Mouse (Mus musculus): ENCODE results near the gene Ipo7. TPM values are rescaled to one million over a fixed set of nuclear protein-coding genes. Genes with fewer than 3 reads are reported as not detected.
"Not testable (repeated sequence)": the region's sequence is repeated elsewhere in the genome, so short reads cannot be mapped to it uniquely, and the experiment has no call there.

Gene Ipo7
- total RNA-seq, 2 experiments from 2014 or later = 99.5 to 103 TPM

- DNase-seq = no peak
These were observed 5.5 kb downstream of the Ipo7 start for GRCm38 (mm10) chr7:110023553-110023952.

DNA sequence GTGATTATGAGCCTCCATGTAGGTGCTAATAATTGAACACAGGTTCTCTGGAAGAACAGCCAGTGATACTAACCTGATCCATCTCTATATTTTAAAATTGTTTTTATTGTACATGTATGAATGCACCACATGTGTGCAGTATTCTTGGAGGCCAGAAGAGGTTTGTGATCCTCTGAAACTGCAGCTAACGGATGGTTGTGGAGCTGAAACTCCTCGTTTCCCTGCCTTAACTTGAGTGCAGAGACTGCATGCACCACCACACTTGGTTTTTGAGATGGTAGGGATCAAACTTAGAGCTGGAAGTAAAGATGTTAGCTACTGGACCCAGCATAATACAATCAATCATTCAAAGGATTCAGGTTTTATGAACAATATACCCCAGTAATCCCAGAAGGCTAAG lies 8.5 kb downstream of the Ipo7 start:
- no peak for DNase-seq

- DNase-seq = no peak
These were observed 10.8 kb downstream of the Ipo7 start for GRCm38 (mm10) chr7:110028826-110029225.

GRCm38 (mm10) chr7:110030342-110030741 lies 12.3 kb downstream of the Ipo7 start:
- no peak for DNase-seq

DNA sequence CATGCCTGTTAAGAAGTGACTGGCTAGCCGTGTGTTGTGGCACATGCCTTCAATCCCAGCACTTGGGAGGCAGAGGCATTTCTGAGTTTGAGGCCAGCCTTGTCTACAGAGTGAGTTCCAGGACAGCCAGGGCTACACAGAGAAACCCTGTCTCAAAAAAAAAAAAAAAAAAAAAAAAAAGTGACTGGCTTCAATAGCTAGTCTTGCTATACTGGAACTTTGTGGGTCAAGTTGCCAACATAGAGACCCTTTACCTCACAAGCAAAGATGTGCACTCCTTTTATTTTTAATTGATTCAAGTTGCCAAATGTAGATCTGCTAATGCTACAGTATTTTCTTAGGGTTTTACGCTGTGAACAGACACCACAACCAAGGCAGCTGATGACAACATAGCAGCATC lies 39.6 kb downstream of the Ipo7 start:
- not testable (repeated sequence) for DNase-seq

DNA sequence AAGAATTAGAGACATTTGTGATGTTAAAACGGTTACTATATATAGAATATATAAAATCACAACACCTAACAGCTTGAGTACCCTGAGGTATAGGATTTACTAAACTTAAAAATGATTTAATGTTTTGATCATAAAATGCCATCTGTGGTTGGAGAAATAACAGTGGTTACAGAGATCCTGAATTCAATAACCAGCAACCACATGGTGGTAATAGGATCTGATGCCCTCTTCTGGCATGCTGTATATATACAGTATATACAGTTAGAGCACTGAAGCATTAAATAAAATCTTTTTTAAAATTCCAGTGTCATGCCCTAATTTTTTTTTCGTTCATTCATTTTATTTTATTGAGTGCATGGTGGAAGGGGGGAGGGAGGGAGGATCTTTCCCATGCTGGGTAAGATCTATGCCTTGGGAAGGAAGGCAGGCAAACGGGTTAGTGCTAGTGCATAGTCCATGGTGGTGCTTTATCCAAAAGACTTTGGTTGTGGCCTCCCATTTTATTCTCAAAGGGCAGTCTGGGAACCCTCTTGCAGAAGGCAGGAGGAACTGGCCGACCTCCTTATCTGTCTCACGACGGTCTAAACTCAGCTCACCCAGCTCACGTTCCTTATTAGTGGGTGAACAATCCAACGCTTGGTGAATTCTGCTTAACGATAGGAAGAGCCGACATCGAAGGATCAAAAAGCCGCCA lies 41.2 kb downstream of the Ipo7 start:
- DNase-seq = peak; percentile 10

DNA sequence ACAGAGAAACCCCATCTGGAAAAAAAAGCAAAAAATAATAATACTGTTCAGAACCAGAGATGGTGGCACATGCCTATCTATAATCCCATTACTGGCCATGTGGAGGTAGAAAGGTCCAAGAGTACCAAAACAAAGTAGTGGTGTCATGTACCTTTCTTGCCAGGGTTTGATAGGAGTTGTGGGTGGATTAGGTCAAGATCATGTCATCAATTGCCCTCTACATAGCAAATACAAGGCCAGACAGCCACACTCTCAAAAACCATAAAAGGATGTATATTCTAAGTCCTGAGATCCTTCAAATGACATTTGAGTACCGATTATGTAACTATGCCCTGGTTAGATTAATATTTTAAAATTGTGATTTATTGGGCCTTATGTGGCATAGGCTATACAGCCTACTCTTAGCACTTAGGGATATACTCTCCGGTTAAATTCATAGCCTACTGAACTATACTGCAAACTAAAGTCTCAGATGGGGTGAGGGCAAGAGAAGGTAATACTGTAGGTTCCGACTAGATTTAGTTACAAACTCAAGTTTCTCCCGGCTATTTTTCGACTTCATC lies 42.1 kb downstream of the Ipo7 start:
- no peak for DNase-seq

DNA sequence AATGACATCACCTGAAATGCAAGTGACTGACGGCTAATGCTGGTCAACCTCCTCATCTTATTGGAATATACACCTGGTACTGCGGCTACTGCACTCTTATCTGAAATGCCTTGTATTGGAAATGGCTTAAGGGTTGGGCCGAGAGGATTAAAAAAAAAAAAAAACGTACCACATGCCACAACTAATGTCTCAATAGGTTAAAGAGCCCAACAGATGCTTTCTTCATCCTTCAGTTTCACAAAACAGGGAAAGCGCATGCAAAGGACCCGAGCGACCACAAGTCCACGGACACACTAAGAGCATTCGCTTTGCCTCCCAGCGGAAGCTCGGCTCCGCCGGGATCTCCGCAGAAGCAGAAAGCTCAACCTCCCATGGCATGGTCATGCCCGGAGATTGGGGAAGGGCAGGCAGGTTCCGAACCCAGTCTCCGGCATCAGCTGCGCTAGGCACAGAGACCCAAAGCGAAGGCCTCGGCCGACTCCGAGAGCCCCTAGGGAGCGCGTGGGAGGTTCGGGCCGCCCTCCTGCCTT lies 42.7 kb downstream of the Ipo7 start:
- DNase-seq = peak; percentile 13

GRCm38 (mm10) chr7:110061199-110061751 lies 43.2 kb downstream of the Ipo7 start, which contains the start of gene Zfp143:
Gene Zfp143, plus strand, starts transcription at chr7:110061217.
- DNase-seq = peak; percentile 100

GRCm38 (mm10) chr7:110061752-110062273 lies 43.7 kb downstream of the Ipo7 start:
- peak; percentile 92 for DNase-seq

- no peak for DNase-seq
These were observed 45.7 kb downstream of the Ipo7 start for GRCm38 (mm10) chr7:110063731-110064130.

- no peak for DNase-seq
These were observed 51.0 kb downstream of the Ipo7 start for GRCm38 (mm10) chr7:110069070-110069469.

DNA sequence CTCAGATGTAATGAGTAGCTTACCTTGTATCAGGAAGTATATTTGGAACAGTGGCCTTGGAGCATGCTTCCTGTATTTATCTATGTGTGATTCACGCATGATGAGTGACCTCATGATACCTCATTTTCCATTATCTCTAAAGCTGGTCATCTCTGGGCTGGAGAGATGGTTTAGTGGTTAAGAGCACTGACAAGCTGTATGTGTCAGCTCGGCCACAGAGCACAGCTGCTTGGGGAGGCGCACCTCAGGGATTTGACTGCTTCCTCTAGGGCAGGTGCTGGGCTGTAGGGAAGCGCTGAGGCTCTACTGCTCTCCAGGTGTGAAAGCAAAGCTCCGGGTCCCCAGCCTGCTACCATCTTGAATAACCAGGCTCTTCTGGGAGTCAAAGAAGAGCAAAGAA lies 60.1 kb downstream of the Ipo7 start:
- no peak for DNase-seq

GRCm38 (mm10) chr7:110083386-110084165 lies 65.5 kb downstream of the Ipo7 start:
- peak; percentile 74 for DNase-seq

- no peak for DNase-seq
These were observed 67.1 kb downstream of the Ipo7 start for GRCm38 (mm10) chr7:110085217-110085616.

GRCm38 (mm10) chr7:110087914-110088313 lies 69.8 kb downstream of the Ipo7 start:
- DNase-seq = no peak

- no peak for DNase-seq
These were observed 73.6 kb downstream of the Ipo7 start for GRCm38 (mm10) chr7:110091670-110092069.

- DNase-seq = no peak
These were observed 78.3 kb downstream of the Ipo7 start for GRCm38 (mm10) chr7:110096332-110096731.

DNA sequence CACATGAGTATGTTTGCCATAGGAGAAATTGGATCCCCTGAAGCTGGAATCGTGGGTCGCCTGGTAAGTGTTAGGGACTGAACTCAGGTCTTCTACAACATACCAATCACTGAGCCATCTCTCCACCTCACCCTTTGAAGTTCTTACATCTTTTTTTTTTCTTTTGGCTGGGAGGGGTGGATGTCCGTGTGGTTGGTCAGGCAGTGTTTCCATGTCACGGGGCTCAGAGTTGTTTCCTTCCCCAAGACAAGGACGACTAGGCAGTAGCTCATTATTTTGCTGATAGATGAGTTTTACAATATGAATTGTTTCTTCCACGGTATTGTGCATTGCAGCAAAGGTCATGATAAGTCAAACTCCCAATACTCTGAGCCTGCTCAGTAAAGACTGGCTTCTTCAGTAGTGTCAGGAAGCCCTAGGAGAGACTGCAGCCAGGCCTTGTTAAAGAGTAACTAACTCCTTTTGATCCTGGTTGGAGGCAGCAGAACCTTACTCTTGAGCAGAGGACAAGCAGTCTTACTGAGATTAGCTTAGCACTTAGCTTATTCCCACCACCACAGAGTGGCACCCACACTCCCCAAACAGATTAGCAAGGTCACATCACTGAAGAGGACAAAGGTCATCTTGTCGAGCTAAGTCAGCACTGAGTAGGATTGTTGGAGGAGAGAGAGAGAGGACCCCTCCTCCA lies 79.2 kb downstream of the Ipo7 start:
- DNase-seq = no peak

GRCm38 (mm10) chr7:110100854-110101253 lies 82.8 kb downstream of the Ipo7 start:
- no peak for DNase-seq

DNA sequence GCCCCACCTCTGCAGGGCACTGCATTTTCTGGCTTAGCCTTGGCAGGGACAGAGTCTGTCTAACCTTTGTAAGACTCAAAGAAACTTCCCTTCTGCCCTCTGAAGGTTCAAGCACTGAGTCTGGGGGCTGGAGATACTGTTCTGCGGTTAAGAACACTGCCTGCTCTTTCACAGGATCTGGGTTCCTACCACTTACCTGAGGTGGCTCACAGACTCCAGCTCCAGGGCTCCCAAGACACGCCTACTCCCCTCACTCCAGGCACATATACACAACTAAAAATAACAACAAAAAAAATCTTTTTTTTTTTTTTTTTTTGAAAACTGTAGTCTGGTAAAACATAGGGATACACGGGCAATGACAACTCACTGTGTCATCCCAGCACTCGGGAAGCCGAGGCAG lies 83.2 kb downstream of the Ipo7 start:
- DNase-seq = no peak

- no peak for DNase-seq
These were observed 87.0 kb downstream of the Ipo7 start for GRCm38 (mm10) chr7:110105041-110105440.
